Mouse (Mus musculus): Measurements from ENCODE around the gene Themis. TPM values are rescaled to one million over a fixed set of nuclear protein-coding genes. Genes with fewer than 3 reads are reported as not detected.
A peak's percentile ranks its signal among the peaks of the same experiment; 100 is the strongest.

Themis gene
- 0.01 TPM for polyA plus RNA-seq (2012; fragmentation: generic; extraction: Trizol)

DNA sequence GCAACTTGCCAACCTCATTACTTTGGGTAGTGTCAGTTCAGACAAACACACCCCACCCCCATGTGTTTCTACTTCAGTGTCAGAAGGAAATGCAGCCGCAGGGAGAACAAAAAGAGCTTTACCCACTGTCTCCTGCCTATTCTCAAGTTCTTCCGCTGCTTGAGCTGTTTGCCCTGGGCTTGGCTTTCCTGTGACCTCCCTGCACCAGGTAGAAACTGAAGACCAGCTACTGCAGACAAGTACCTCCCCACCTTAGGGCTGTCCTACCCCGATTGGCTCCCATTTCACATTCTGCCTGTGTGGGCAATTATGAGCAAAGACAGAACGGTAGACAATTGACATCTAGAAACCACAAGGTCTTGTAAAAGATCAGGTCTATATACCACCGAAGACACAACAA lies at the start of gene Themis:
Gene Themis (plus strand): TSS at position 100 of the 400 bp plus-strand sequence.
- no peaks in the 10 kb centered on the region for H3K36me3 ChIP-seq (ENCODE audit: control insufficient read depth, insufficient read depth)
- no peak within 1 kb of the TSS for H3K4me2 ChIP-seq (ENCODE audit: low read depth)
- no peak within 1 kb of the TSS for H3ac ChIP-seq (ENCODE audit: control insufficient read depth, insufficient read length)
- H3K4me3 ChIP-seq, result no peak within 1 kb of the TSS
- TF ChIP-seq MAX (IDR thresholded peaks at IDR 0.05; ENCODE audit: low read depth) (no peak), POLR2A (IDR thresholded peaks at IDR 0.05; ENCODE audit: insufficient read length, low read depth) (no peak), POLR2AphosphoS2 (IDR thresholded peaks at IDR 0.05; ENCODE audit: insufficient read length, low read depth) (no peak), E2F4 (IDR thresholded peaks at IDR 0.05; ENCODE audit: insufficient read depth) (no peak), MYOG (IDR thresholded peaks at IDR 0.05; ENCODE audit: control insufficient read depth in 1 of 3, insufficient read depth in 1 of 3, insufficient read length in 2 of 3, low read depth in 2 of 3) (no peak), TCF3 (IDR thresholded peaks at IDR 0.05; ENCODE audit: insufficient read length, low read depth) (no peak)
- no peaks in the 10 kb centered on the region for H3K27me3 ChIP-seq (ENCODE audit: control insufficient read depth, insufficient read depth, insufficient read length)
- no peaks in the 10 kb centered on the region for H3K79me2 ChIP-seq (ENCODE audit: control insufficient read depth, insufficient read depth)

DNA sequence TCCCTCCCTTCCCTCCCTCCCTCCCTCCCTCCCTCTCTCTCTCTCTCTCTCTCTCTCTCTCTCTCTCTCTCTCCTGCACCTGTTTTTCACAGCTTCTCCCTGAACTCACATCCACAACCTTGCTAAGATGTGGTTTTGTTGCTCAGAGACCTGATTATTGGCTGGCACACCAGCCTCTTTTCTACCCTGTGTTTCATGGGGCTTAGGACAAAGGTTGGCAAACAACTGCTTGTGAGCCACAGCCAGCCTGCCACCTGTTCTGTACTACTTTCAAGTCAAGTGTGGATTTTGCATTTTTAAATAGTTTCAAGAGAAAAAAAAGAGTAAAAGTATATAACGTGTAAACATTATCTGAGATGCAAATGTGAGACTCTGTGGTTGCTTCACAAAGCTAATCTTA lies 48.7 kb upstream of the Themis start:
- Histone ChIP-seq H3K27me3 (ENCODE audit: control insufficient read depth, insufficient read depth, insufficient read length) (no peaks in the 10 kb centered on the region), H3K36me3 (ENCODE audit: control insufficient read depth, insufficient read depth) (no peaks in the 10 kb centered on the region), H3K4me2 (ENCODE audit: low read depth) (no peak overlapping the region), H3K79me2 (ENCODE audit: control insufficient read depth, insufficient read depth) (no peaks in the 10 kb centered on the region), H3K4me3 (no peak overlapping the region), H3ac (ENCODE audit: control insufficient read depth, insufficient read length) (no peak overlapping the region)
- TF ChIP-seq TCF12 (IDR thresholded peaks at IDR 0.05; ENCODE audit: insufficient read depth, poor library complexity, severe bottlenecking) (no peak), REST (IDR thresholded peaks at IDR 0.05; ENCODE audit: insufficient read depth, insufficient read length) (no peak), MYOG (IDR thresholded peaks at IDR 0.05; ENCODE audit: control insufficient read depth in 1 of 3, insufficient read depth in 1 of 3, insufficient read length in 2 of 3, low read depth in 2 of 3) (no peak), CEBPB (IDR thresholded peaks at IDR 0.05; ENCODE audit: insufficient read depth, poor library complexity, severe bottlenecking) (no peak), USF1 (IDR thresholded peaks at IDR 0.05; ENCODE audit: low read depth) (no peak), POLR2A (IDR thresholded peaks at IDR 0.05; ENCODE audit: insufficient read length, low read depth) (no peak), TCF3 (IDR thresholded peaks at IDR 0.05; ENCODE audit: insufficient read length, low read depth) (no peak), MAX (IDR thresholded peaks at IDR 0.05; ENCODE audit: low read depth) (no peak), E2F4 (IDR thresholded peaks at IDR 0.05; ENCODE audit: insufficient read depth) (no peak)

DNA sequence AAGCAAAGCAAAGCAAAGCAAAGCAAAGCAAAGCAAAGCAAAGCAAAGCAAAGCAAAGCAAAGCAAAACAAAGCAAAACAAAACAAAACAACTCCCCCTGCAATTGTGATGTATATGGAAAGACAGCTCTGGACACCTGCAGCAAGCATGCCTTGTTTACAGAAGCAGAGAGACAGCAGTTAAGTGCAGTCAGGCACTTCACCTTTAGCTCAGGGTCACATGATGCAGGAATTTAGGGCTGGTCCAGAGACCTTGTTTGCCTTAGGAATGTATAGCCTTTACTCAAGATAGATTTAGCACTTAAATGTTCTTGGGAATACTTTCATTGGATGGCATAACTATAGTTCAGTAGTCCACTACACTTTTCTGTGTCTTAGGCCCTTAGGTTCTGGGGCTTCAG lies 32.1 kb upstream of the Themis start:
- Histone ChIP-seq H3K79me2 (ENCODE audit: control insufficient read depth, insufficient read depth) (no peaks in the 10 kb centered on the region), H3K4me3 (no peak overlapping the region), H3ac (ENCODE audit: control insufficient read depth, insufficient read length) (no peak overlapping the region), H3K36me3 (ENCODE audit: control insufficient read depth, insufficient read depth) (no peaks in the 10 kb centered on the region), H3K27me3 (ENCODE audit: control insufficient read depth, insufficient read depth, insufficient read length) (no peaks in the 10 kb centered on the region), H3K4me2 (ENCODE audit: low read depth) (no peak overlapping the region)
- TF ChIP-seq USF1 (IDR thresholded peaks at IDR 0.05; ENCODE audit: low read depth) (peak; percentile 56), POLR2A (IDR thresholded peaks at IDR 0.05; ENCODE audit: insufficient read length, low read depth) (no peak)

DNA sequence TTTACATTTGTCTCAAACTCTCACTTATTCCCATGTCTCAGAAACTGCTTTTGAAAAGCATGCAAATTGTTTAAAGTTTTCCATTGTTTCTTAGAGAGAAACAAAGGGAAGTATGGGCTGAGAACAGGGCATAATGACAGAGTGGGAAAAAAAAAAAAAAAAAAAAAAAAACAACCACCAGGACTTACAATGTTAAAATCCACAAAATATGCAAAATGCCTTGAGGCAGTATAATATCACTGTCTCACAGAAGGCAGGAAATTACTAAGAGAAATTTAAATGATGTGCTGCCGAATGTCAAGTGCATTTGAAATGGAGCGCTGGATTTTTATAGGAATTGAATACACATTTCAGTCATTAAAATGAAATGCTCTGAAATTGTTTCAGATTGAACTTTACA lies 26.3 kb upstream of the Themis start:
- no peaks in the 10 kb centered on the region for H3K79me2 ChIP-seq (ENCODE audit: control insufficient read depth, insufficient read depth)
- no peak overlapping the region for H3K4me2 ChIP-seq (ENCODE audit: low read depth)
- H3K4me3 ChIP-seq, result no peak overlapping the region
- H3K36me3 ChIP-seq (ENCODE audit: control insufficient read depth, insufficient read depth), result no peaks in the 10 kb centered on the region
- no peak overlapping the region for H3ac ChIP-seq (ENCODE audit: control insufficient read depth, insufficient read length)
- H3K27me3 ChIP-seq (ENCODE audit: control insufficient read depth, insufficient read depth, insufficient read length), result no peaks in the 10 kb centered on the region
- no peak for TF ChIP-seq MYOD1 (IDR thresholded peaks at IDR 0.05; ENCODE audit: control insufficient read depth in 1 of 3, insufficient read length in 2 of 3, low read depth in 2 of 3)
- no peak for TF ChIP-seq MAX (IDR thresholded peaks at IDR 0.05; ENCODE audit: low read depth)
- no peak for TF ChIP-seq REST (IDR thresholded peaks at IDR 0.05; ENCODE audit: insufficient read depth, insufficient read length)
- TF ChIP-seq CEBPB (IDR thresholded peaks at IDR 0.05; ENCODE audit: insufficient read depth, poor library complexity, severe bottlenecking), result no peak
- no peak for TF ChIP-seq USF1 (IDR thresholded peaks at IDR 0.05; ENCODE audit: low read depth)
- no peak for TF ChIP-seq POLR2A (IDR thresholded peaks at IDR 0.05; ENCODE audit: insufficient read length, low read depth)
- no peak for TF ChIP-seq POLR2AphosphoS2 (IDR thresholded peaks at IDR 0.05; ENCODE audit: insufficient read length, low read depth)
- TF ChIP-seq TCF12 (IDR thresholded peaks at IDR 0.05; ENCODE audit: insufficient read depth, poor library complexity, severe bottlenecking), result no peak

DNA sequence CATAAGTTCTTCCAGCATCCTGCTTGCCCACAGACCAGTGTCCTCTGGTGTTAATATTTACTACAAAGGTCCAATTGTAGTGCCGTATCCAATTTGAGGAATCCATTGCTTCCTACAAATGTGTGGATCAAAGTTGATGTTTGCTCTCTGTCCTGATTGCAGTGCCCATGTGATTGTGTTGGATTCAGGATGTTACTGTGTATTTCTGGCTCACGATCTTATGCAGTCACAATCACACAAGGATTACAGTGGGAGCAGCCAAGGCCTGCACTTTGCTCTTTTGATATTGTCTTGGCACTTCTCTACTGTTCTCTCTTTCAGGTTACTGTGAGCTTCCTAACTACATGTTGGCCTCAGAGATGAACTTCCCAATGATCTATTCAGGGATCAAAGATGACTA lies 20.3 kb upstream of the Themis start:
- H3ac ChIP-seq (ENCODE audit: control insufficient read depth, insufficient read length), result no peak overlapping the region
- no peak overlapping the region for H3K4me2 ChIP-seq (ENCODE audit: low read depth)
- no peaks in the 10 kb centered on the region for H3K79me2 ChIP-seq (ENCODE audit: control insufficient read depth, insufficient read depth)
- no peak for TF ChIP-seq TCF3 (IDR thresholded peaks at IDR 0.05; ENCODE audit: insufficient read length, low read depth)
- no peak for TF ChIP-seq SRF (IDR thresholded peaks at IDR 0.05; ENCODE audit: control insufficient read depth, insufficient read length, low read depth)
- TF ChIP-seq REST (IDR thresholded peaks at IDR 0.05; ENCODE audit: insufficient read depth, insufficient read length), result no peak
- TF ChIP-seq MYOG (IDR thresholded peaks at IDR 0.05; ENCODE audit: control insufficient read depth in 1 of 3, insufficient read depth in 1 of 3, insufficient read length in 2 of 3, low read depth in 2 of 3), result no peak
- TF ChIP-seq POLR2AphosphoS2 (IDR thresholded peaks at IDR 0.05; ENCODE audit: insufficient read length, low read depth), result no peak
- TF ChIP-seq MAX (IDR thresholded peaks at IDR 0.05; ENCODE audit: low read depth), result no peak
- no peak for TF ChIP-seq USF1 (IDR thresholded peaks at IDR 0.05; ENCODE audit: low read depth)
- no peak overlapping the region for H3K4me3 ChIP-seq
- H3K36me3 ChIP-seq (ENCODE audit: control insufficient read depth, insufficient read depth), result no peaks in the 10 kb centered on the region
- H3K27me3 ChIP-seq (ENCODE audit: control insufficient read depth, insufficient read depth, insufficient read length), result no peaks in the 10 kb centered on the region

Measured in myocyte (in vitro differentiated cells).